Mouse (Mus musculus) stomach, embryonic 14.5 days (tissue): ENCODE measurements at regions not wholly inside any gene's neighbourhood (a gene's known extent, or its start where the extent isn't known, plus 50 kb on each side); places are given as distances from the start of the nearest gene placed in this dataset.

Source experiments
- ATAC-seq: fragments of 200-750 bp; cut with Nextera tagmentation; 2 replicates; pipeline ENCODE4 v1.8.0; 2017; ENCODE audit warnings: low read depth, moderate TSS enrichment; ENCODE audit not compliant: insufficient number of reproducible peaks, insufficient read depth, low FRiP score
- H3K27ac ChIP-seq: fragments of 300-500 bp; sonication (generic); 2 replicates; pipeline ENCODE4 v1.5.1; 2014; ENCODE audit warnings: mild to moderate bottlenecking, low read length, moderate library complexity, mixed read lengths
- H3K27me3 ChIP-seq: fragments of 300-500 bp; sonication (generic); 2 replicates; pipeline ENCODE4 v1.6.1; 2014; ENCODE audit warnings: low read length, control low read depth, mixed read lengths; ENCODE audit not compliant: control insufficient read depth, insufficient read depth
- H3K36me3 ChIP-seq: fragments of 300-500 bp; sonication (generic); 2 replicates; pipeline ENCODE4 v1.6.1; 2014; ENCODE audit warnings: mild to moderate bottlenecking, control low read depth, low read length, moderate library complexity, mixed read lengths; ENCODE audit not compliant: control insufficient read depth, insufficient read depth
- H3K4me1 ChIP-seq: fragments of 300-500 bp; sonication (generic); 2 replicates; pipeline ENCODE4 v1.6.1; 2014; ENCODE audit warnings: low read length, control low read depth, mixed read lengths; ENCODE audit not compliant: control insufficient read depth, insufficient read depth
- H3K4me2 ChIP-seq: fragments of 300-500 bp; sonication (generic); replicated peaks from 2 replicates; pipeline ENCODE4 v1.6.1; 2014; ENCODE audit warnings: low read depth, low read length, control low read depth
- H3K4me3 ChIP-seq: fragments of 300-500 bp; sonication (generic); 2 replicates; pipeline ENCODE4 v1.5.1; 2014; ENCODE audit warnings: low read depth, low read length, control low read depth
- H3K9ac ChIP-seq: fragments of 300-500 bp; sonication (generic); replicated peaks from 2 replicates; pipeline ENCODE4 v1.6.1; 2014; ENCODE audit warnings: low read depth, mild to moderate bottlenecking, control low read depth, low read length, moderate library complexity, mixed read lengths
- H3K9me3 ChIP-seq: fragments of 300-500 bp; sonication (generic); 2 replicates; pipeline ENCODE4 v1.6.1; 2016; ENCODE audit warnings: low read depth, low read length, control low read depth; ENCODE audit not compliant: control insufficient read depth
- WGBS: fragments of 180-500 bp; shearing (Covaris S2); extraction: QIAGEN DNeasy Blood & Tissue Kit; methylation state at CpG from one replicate; pipeline ENCODE4 v1.1.7; 2014; 5-methylcytosine and 5-hydroxymethylcytosine counted together

- Histone ChIP-seq H3K4me1 (no peaks in the 10 kb centered on the region), H3K4me2 (no peak overlapping the region), H3K9ac (no peak overlapping the region), H3K4me3 (no peak overlapping the region), H3K9me3 (no peaks in the 10 kb centered on the region), H3K27ac (no peak overlapping the region), H3K36me3 (no peaks in the 10 kb centered on the region), H3K27me3 (no peaks in the 10 kb centered on the region)
- no peak for ATAC-seq
- 70% methylated on average over 7 of the region's 7 CpGs for WGBS
These were observed 90.3 kb downstream of the Smim20 start for GRCm38 (mm10) chr5:53357086-53357608.

GRCm38 (mm10) chr5:53358181-53358580, 91.3 kb downstream of the Smim20 start:
- Histone ChIP-seq H3K4me2 (no peak overlapping the region), H3K4me3 (no peak overlapping the region), H3K9me3 (no peaks in the 10 kb centered on the region), H3K4me1 (no peaks in the 10 kb centered on the region), H3K27ac (no peak overlapping the region), H3K9ac (no peak overlapping the region), H3K36me3 (no peaks in the 10 kb centered on the region), H3K27me3 (no peaks in the 10 kb centered on the region)
- ATAC-seq = no peak
- WGBS = 39% methylated on average over 4 of the region's 4 CpGs

- H3K36me3 ChIP-seq = no peaks in the 10 kb centered on the region
- H3K27me3 ChIP-seq = no peaks in the 10 kb centered on the region
- 86% methylated on average over 12 of the region's 12 CpGs for WGBS
- ATAC-seq = no peak
- H3K27ac ChIP-seq = no peak overlapping the region
- no peaks in the 10 kb centered on the region for H3K4me1 ChIP-seq
- no peak overlapping the region for H3K4me2 ChIP-seq
- no peak overlapping the region for H3K4me3 ChIP-seq
- no peaks in the 10 kb centered on the region for H3K9me3 ChIP-seq
- no peak overlapping the region for H3K9ac ChIP-seq
These were observed 93.0 kb downstream of the Smim20 start for GRCm38 (mm10) chr5:53359887-53360286.

GRCm38 (mm10) chr5:53361295-53361694, 94.4 kb downstream of the Smim20 start:
- no peak for ATAC-seq
- no peaks in the 10 kb centered on the region for H3K4me1 ChIP-seq
- no peak overlapping the region for H3K4me3 ChIP-seq
- no peak overlapping the region for H3K4me2 ChIP-seq
- H3K9me3 ChIP-seq = no peaks in the 10 kb centered on the region
- H3K27ac ChIP-seq = no peak overlapping the region
- H3K9ac ChIP-seq = no peak overlapping the region
- WGBS = 78% methylated on average over 6 of the region's 6 CpGs
- H3K27me3 ChIP-seq = no peaks in the 10 kb centered on the region
- no peaks in the 10 kb centered on the region for H3K36me3 ChIP-seq

GRCm38 (mm10) chr5:53363898-53364297, 97.0 kb downstream of the Smim20 start:
- no peaks in the 10 kb centered on the region for H3K4me1 ChIP-seq
- H3K9me3 ChIP-seq = no peaks in the 10 kb centered on the region

GRCm38 (mm10) chr5:53366882-53367561, 98.9 kb upstream of the Rbpj start:
- WGBS = 76% methylated on average over 6 of the region's 6 CpGs
- Histone ChIP-seq H3K36me3 (no peaks in the 10 kb centered on the region), H3K27ac (no peak overlapping the region), H3K9ac (no peak overlapping the region), H3K27me3 (no peaks in the 10 kb centered on the region), H3K4me1 (no peaks in the 10 kb centered on the region), H3K4me3 (no peak overlapping the region), H3K4me2 (no peak overlapping the region), H3K9me3 (no peaks in the 10 kb centered on the region)
- ATAC-seq = no peak

More at GRCm38 (mm10) chr5:53363898-53364297, 97.0 kb downstream of the Smim20 start:
- no peak for ATAC-seq
- 78% methylated on average over 8 of the region's 8 CpGs for WGBS
- Histone ChIP-seq H3K27me3 (no peaks in the 10 kb centered on the region), H3K9ac (no peak overlapping the region), H3K4me3 (no peak overlapping the region), H3K4me2 (no peak overlapping the region), H3K36me3 (no peaks in the 10 kb centered on the region), H3K27ac (no peak overlapping the region)

- H3K9me3 ChIP-seq = no peaks in the 10 kb centered on the region
- no peak overlapping the region for H3K9ac ChIP-seq
- no peak overlapping the region for H3K27ac ChIP-seq
- no peak for ATAC-seq
- 81% methylated on average over 7 of the region's 7 CpGs for WGBS
- no peaks in the 10 kb centered on the region for H3K27me3 ChIP-seq
- no peaks in the 10 kb centered on the region for H3K4me1 ChIP-seq
- H3K4me3 ChIP-seq = no peak overlapping the region
- H3K4me2 ChIP-seq = no peak overlapping the region
- H3K36me3 ChIP-seq = no peaks in the 10 kb centered on the region
These were observed 95.7 kb upstream of the Rbpj start for GRCm38 (mm10) chr5:53370272-53370671.

- ATAC-seq = no peak
- no peak overlapping the region for H3K9ac ChIP-seq
- H3K27me3 ChIP-seq = no peaks in the 10 kb centered on the region
- no peak overlapping the region for H3K27ac ChIP-seq
- no peak overlapping the region for H3K4me3 ChIP-seq
- no peak overlapping the region for H3K4me2 ChIP-seq
- H3K36me3 ChIP-seq = no peaks in the 10 kb centered on the region
- WGBS = 78% methylated on average over 3 of the region's 3 CpGs
- H3K9me3 ChIP-seq = no peaks in the 10 kb centered on the region
- no peaks in the 10 kb centered on the region for H3K4me1 ChIP-seq
These were observed 94.3 kb upstream of the Rbpj start for GRCm38 (mm10) chr5:53371638-53372037.

- Histone ChIP-seq H3K36me3 (no peaks in the 10 kb centered on the region), H3K4me3 (no peak overlapping the region), H3K9me3 (no peaks in the 10 kb centered on the region), H3K4me1 (0 out of 2 replicates have a peak, but pooled peaks cover 2% of the 10 kb centered on the region), H3K27ac (no peak overlapping the region), H3K4me2 (no peak overlapping the region), H3K9ac (no peak overlapping the region), H3K27me3 (no peaks in the 10 kb centered on the region)
- 76% methylated on average over 2 of the region's 2 CpGs for WGBS
- no peak for ATAC-seq
These were observed 92.6 kb upstream of the Rbpj start for GRCm38 (mm10) chr5:53373315-53373714.
